Mouse (Mus musculus) lung, embryonic 15.5 days (tissue): Measurements from ENCODE around the gene Cdc42ep2. TPM values are rescaled to one million over a fixed set of nuclear protein-coding genes. Genes with fewer than 3 reads are reported as not detected.

Experiments used
- ATAC-seq: fragments of 200-750 bp; cut with Nextera tagmentation; 2 replicates; pipeline ENCODE4 v1.8.0; 2017; ENCODE audit warnings: moderate number of reproducible peaks, borderline replicate concordance; ENCODE audit not compliant: low FRiP score, low TSS enrichment; ENCODE audit errors: extremely low read depth
- H3K27ac ChIP-seq: fragments of 300-500 bp; sonication (generic); 2 replicates; pipeline ENCODE4 v1.5.1; 2015; ENCODE audit warnings: moderate library complexity, mild to moderate bottlenecking, inconsistent platforms
- H3K27me3 ChIP-seq: fragments of 300-500 bp; sonication (generic); 2 replicates; pipeline ENCODE4 v1.6.1; 2015; ENCODE audit warnings: inconsistent platforms
- H3K36me3 ChIP-seq: fragments of 300-500 bp; sonication (generic); 2 replicates; pipeline ENCODE4 v1.6.1; 2015; ENCODE audit warnings: inconsistent platforms
- H3K4me1 ChIP-seq: fragments of 300-500 bp; sonication (generic); 2 replicates; pipeline ENCODE4 v1.6.1; 2015; ENCODE audit warnings: inconsistent platforms
- H3K4me2 ChIP-seq: fragments of 300-500 bp; sonication (generic); 2 replicates; pipeline ENCODE4 v1.6.1; 2015; ENCODE audit warnings: inconsistent platforms, mild to moderate bottlenecking, moderate library complexity
- H3K4me3 ChIP-seq: fragments of 300-500 bp; sonication (generic); 2 replicates; pipeline ENCODE4 v1.5.1; 2015; ENCODE audit warnings: mild to moderate bottlenecking, inconsistent platforms
- H3K9ac ChIP-seq: fragments of 300-500 bp; sonication (generic); 2 replicates; pipeline ENCODE4 v1.6.1; 2015; ENCODE audit warnings: inconsistent platforms
- H3K9me3 ChIP-seq: fragments of 300-500 bp; sonication (generic); 2 replicates; pipeline ENCODE4 v1.6.1; 2016; ENCODE audit warnings: inconsistent platforms
- WGBS: fragments of 180-500 bp; shearing (Covaris S2); methylation state at CpG from one replicate; pipeline ENCODE4 v1.1.7; 2015; 5-methylcytosine and 5-hydroxymethylcytosine counted together
- polyA plus RNA-seq: library from polyadenylated mRNA; unstranded; fragments of >200 nt; fragmentation: Nextera tagmentation; extraction: Ambion mirVana; gene quantifications from 2 replicates; pipeline ENCODE4 v1.2.1, GENCODE M21; 2015

Cdc42ep2 gene
- polyA plus RNA-seq, 1 experiment from 2014 or later = 14.1 TPM

DNA sequence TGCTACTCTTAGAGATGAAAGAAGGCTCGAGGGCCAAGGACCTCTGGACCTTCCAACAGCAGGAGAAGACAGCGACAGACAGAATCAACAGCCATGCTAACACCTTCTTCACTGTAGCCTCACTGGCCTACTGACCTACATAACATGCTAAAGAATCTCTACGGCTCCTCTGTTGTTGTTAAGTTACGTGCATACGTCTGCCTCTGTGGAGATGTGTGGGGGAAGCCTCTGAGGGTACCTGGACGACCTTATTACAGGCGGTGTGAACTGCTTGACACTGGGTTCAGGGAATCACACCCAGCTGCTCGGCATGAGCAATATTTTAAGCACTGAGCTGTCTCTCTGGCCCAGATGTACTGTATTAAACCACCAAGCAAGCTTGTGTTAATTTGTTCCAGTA is 2.9 kb upstream of the Cdc42ep2 start:
- Histone ChIP-seq H3K27ac (peak overlapping the region; percentile 1; the same call in 1 of the 2 replicates), H3K36me3 (no peaks in the 10 kb centered on the region), H3K27me3 (no peaks in the 10 kb centered on the region), H3K9ac (no peak overlapping the region), H3K4me2 (no peak overlapping the region), H3K4me3 (no peak overlapping the region), H3K9me3 (no peaks in the 10 kb centered on the region), H3K4me1 (peaks cover 58% of the 10 kb centered on the region)
- WGBS = 67% methylated on average over 8 of the region's 8 CpGs
- no peak for ATAC-seq

- Histone ChIP-seq H3K4me2 (no peak overlapping the region), H3K4me1 (peaks cover 63% of the 10 kb centered on the region), H3K9me3 (no peaks in the 10 kb centered on the region), H3K27ac (peak overlapping the region; percentile 1; the same call in 1 of the 2 replicates), H3K9ac (no peak overlapping the region), H3K4me3 (no peak overlapping the region), H3K27me3 (no peaks in the 10 kb centered on the region), H3K36me3 (no peaks in the 10 kb centered on the region)
- ATAC-seq = no peak
- WGBS = 69% methylated on average over 11 of the region's 11 CpGs
Observed at GRCm38 (mm10) chr19:5927026-5927425, 2.4 kb upstream of the Cdc42ep2 start.

GRCm38 (mm10) chr19:5925311-5925855 is 767 bp upstream of the Cdc42ep2 start:
- H3K4me3 ChIP-seq = peak overlapping the region; percentile 69
- peak overlapping the region; percentile 97 for H3K4me2 ChIP-seq
- no peaks in the 10 kb centered on the region for H3K9me3 ChIP-seq
- peak overlapping the region; percentile 70 for H3K27ac ChIP-seq
- no peaks in the 10 kb centered on the region for H3K27me3 ChIP-seq
- ATAC-seq = no peak
- no peaks in the 10 kb centered on the region for H3K36me3 ChIP-seq
- H3K4me1 ChIP-seq = peaks cover 72% of the 10 kb centered on the region
- peak overlapping the region; percentile 5; the same call in 1 of the 2 replicates for H3K9ac ChIP-seq
- WGBS = 25% methylated on average over 11 of the region's 11 CpGs

- ATAC-seq = peak; percentile 81
- Histone ChIP-seq H3K9me3 (no peaks in the 10 kb centered on the region), H3K4me2 (peak overlapping the region; percentile 97), H3K9ac (peak overlapping the region; percentile 59), H3K4me1 (peaks cover 60% of the 10 kb centered on the region), H3K36me3 (peaks cover under 1% of the 10 kb centered on the region; the same call in 1 of the 2 replicates), H3K27me3 (no peaks in the 10 kb centered on the region), H3K27ac (peak overlapping the region; percentile 96), H3K4me3 (peak overlapping the region; percentile 69)
- WGBS = 0% methylated on average over 38 of the region's 38 CpGs
Observed at GRCm38 (mm10) chr19:5923990-5924712, 465 bp downstream of the Cdc42ep2 start.

GRCm38 (mm10) chr19:5922963-5923362 is 1.7 kb downstream of the Cdc42ep2 start:
- Histone ChIP-seq H3K27ac (no peak overlapping the region), H3K4me3 (peak overlapping the region; percentile 16), H3K4me1 (peaks cover 48% of the 10 kb centered on the region), H3K9me3 (no peaks in the 10 kb centered on the region), H3K4me2 (peak overlapping the region; percentile 97), H3K36me3 (peaks cover 12% of the 10 kb centered on the region), H3K27me3 (no peaks in the 10 kb centered on the region), H3K9ac (0 out of 2 replicates have a peak overlapping the region, but pooled peaks have one; percentile 11)
- no peak for ATAC-seq
- WGBS = 89% methylated on average over 3 of the region's 3 CpGs

DNA sequence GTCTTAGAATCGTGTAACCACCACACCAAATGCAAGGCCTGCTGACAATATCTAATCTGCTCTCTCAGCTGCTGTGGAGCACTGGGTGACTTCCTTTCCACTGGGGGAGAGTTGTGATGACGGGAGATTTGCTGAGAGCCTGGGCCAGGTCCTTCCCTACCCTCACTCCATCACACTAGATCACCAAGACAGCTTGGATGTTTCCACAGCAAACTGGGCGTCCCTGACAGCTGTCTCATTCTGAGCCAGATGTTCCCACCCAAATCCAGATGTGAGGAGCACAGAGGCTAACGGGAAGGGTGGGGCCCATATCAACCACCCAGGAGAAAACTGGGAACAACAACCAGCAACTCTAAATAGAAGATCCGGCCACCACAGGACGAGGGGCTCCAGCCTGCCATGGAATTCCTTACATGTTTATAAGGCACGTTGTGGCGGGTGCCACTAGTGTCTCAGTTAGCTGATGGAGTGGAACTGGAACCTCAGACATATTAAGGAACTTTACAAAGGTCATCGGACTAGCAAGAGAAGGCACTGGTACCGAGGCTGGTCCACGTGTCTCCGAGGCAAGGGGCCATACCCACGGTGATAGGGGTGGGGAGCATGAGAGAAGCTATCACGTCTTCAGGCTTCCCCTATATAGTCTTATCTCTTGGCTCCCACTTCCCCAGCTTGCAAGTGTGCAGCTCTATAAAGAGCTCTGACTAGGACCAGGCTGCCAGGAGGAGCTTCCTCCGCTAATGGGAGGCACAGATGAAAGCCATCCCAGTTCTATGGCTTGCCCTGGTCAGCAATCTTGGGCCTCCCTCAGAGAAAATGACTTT is 2.3 kb downstream of the Cdc42ep2 start:
- peaks cover 45% of the 10 kb centered on the region for H3K4me1 ChIP-seq
- H3K9me3 ChIP-seq = no peaks in the 10 kb centered on the region
- peak overlapping the region; percentile 22 for H3K9ac ChIP-seq
- 57% methylated on average over 15 of the region's 15 CpGs for WGBS
- H3K4me3 ChIP-seq = peak overlapping the region; percentile 18
- ATAC-seq = no peak
- peaks cover 19% of the 10 kb centered on the region for H3K36me3 ChIP-seq
- H3K27ac ChIP-seq = peak overlapping the region; percentile 30
- peak overlapping the region; percentile 97 for H3K4me2 ChIP-seq
- no peaks in the 10 kb centered on the region for H3K27me3 ChIP-seq

- H3K4me3 ChIP-seq = peak overlapping the region; percentile 18
- no peaks in the 10 kb centered on the region for H3K9me3 ChIP-seq
- H3K4me2 ChIP-seq = peak overlapping the region; percentile 97
- H3K36me3 ChIP-seq = peaks cover 22% of the 10 kb centered on the region
- H3K9ac ChIP-seq = peak overlapping the region; percentile 22
- no peak for ATAC-seq
- peak overlapping the region; percentile 30; the same call in 1 of the 2 replicates for H3K27ac ChIP-seq
- 18% methylated on average over 9 of the region's 9 CpGs for WGBS
- no peaks in the 10 kb centered on the region for H3K27me3 ChIP-seq
- H3K4me1 ChIP-seq = peaks cover 41% of the 10 kb centered on the region
Observed at GRCm38 (mm10) chr19:5921715-5922114, 2.9 kb downstream of the Cdc42ep2 start.

GRCm38 (mm10) chr19:5913007-5913719 is 11.5 kb downstream of the Cdc42ep2 start, which contains the start of gene Dpf2:
Dpf2 (minus strand) TSS chr19:5913010.
- Histone ChIP-seq H3K9me3 (no peaks in the 10 kb centered on the region), H3K27ac (peak within 1 kb of the TSS; percentile 84), H3K4me1 (peaks cover 28% of the 10 kb centered on the region), H3K27me3 (no peaks in the 10 kb centered on the region), H3K4me3 (peak within 1 kb of the TSS; percentile 90), H3K4me2 (peak within 1 kb of the TSS; percentile 74), H3K9ac (peak within 1 kb of the TSS; percentile 99), H3K36me3 (peaks cover 18% of the 10 kb centered on the region)
- ATAC-seq = no peak; the same call in 1 of the 2 replicates
- WGBS = 19% methylated on average over 13 of the region's 13 CpGs

DNA sequence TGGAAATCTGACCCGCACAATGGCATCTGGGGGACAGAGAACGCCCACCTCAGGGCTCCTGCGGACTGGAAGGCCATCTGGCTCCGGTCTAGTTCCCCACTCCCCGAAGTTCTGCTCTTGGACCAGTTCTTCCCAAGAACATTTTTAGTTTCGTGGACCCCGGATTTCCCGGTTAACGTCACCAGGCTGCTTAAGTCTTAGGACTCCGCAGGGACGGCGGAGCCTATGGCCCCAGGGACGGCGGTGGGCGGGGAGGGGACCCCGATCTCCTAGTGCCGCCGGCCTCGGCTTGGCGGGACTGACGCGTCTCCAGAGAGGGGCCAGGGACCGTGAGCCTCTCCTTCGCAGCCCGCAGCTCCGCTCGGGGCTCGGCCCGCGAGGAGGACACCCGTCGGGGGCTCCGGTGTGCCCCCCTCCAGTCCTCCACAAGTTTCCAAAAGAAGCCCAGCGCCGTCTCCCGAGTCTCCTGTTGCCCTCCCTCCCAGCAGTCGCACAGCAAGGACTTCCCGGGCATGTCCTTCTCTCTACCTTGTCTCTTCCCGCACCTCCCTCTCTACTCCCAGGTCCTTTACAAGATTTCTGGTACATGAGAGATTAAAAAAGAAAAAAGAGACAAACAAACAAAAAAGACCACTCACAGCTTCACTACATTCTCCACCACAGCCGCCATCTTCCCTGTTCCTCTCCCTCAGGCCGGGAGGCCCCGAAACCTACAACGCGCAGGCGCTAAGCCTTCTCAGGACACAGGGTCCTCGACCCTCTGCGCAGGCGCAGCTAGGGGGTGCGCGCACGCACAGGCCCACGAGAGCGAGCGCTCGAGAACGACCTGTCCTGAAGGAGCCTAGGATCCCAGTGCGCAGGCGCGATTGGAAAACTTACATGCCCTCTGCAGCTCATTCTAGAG is 12.3 kb downstream of the Cdc42ep2 start:
- peak; percentile 95 for ATAC-seq
- no peaks in the 10 kb centered on the region for H3K27me3 ChIP-seq
- no peaks in the 10 kb centered on the region for H3K9me3 ChIP-seq
- WGBS = under 1% methylated on average over 59 of the region's 59 CpGs
- H3K4me2 ChIP-seq = peak overlapping the region; percentile 74
- peaks cover 12% of the 10 kb centered on the region for H3K36me3 ChIP-seq
- H3K27ac ChIP-seq = peak overlapping the region; percentile 84
- H3K4me1 ChIP-seq = peaks cover 28% of the 10 kb centered on the region
- peak overlapping the region; percentile 90 for H3K4me3 ChIP-seq
- peak overlapping the region; percentile 99 for H3K9ac ChIP-seq

DNA sequence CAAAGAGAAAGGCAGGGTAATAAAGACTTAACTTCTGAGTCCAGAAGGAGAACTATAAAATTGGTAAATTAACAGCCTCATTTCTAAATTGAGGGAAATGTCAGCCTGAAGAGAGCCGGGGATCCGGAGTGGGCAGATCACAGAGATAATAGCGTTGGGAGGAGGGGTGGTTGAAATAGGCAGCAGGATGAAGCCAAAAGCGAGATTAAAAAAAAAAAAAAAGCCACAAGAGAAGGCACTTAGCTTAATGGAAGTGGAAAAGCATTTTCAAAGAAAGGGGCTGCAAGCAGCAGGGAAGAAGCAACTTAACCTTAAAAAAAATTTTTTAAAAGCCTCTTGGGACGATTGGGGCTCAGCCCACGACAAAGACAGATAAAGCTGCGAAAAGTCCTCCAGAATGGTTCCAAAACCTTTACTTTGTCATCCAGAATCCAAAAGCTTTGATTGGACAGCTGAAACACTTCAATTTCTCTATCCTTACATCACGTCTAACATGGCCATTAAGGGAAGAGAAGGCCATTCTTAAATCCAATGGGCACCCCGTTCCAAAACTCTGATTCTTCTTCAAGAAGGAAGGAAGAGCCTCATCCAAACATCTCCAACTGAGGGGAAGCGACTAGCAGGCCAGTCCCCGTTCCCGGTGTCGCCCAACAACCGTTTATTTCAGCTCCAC is 13.1 kb downstream of the Cdc42ep2 start:
- 3% methylated on average over 14 of the region's 14 CpGs for WGBS
- Histone ChIP-seq H3K9ac (peak overlapping the region; percentile 99), H3K9me3 (no peaks in the 10 kb centered on the region), H3K4me2 (peak overlapping the region; percentile 64), H3K27ac (peak overlapping the region; percentile 84), H3K4me1 (peaks cover 28% of the 10 kb centered on the region), H3K36me3 (peaks cover 16% of the 10 kb centered on the region), H3K27me3 (no peaks in the 10 kb centered on the region), H3K4me3 (peak overlapping the region; percentile 90)
- ATAC-seq = no peak
